Mouse (Mus musculus): ENCODE measurements around the gene Atxn1. TPM values are rescaled to one million over a fixed set of nuclear protein-coding genes. Genes with fewer than 3 reads are reported as not detected.

The Atxn1 gene
- total and polyA plus RNA-seq, 3 experiments: 7.5 to 30.1 (median 27.3) TPM

DNA sequence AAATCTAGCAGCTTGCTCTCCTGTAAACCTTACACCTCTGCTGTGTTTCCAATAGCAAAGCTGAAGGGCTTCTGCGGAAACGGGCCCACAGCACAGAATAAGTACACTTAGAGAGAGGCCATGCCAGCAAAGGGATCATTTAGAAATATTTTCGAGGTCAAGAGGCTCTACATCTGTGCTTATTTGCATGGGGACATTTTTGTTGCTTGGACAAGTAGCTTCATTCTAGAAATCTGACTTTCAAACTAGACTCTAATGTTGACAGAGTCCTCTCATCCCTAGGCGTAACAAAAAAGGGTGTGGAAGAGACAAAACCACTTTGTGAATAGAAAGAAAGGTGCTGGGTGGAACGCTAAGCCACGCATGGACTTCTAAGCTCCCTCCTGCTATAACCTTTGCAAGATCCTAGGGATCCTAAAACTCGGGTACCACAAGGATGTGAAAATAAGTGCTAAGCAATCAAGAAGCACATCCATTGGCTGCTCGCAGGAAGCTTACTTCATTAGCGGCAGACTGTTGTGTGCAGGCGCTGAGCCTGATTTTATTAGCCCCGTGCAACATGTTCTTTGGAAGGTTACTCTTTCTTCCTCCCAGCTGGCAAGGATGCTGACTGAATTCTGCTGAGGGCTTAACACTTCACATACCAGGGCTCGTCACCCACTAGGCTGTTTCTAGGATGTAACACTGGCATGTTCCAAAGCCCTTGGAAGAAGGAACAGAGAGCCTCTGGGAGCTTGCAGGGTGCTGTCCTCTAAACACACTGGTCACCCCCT lies 334.1 kb downstream of the Atxn1 start:
- Histone ChIP-seq H3K4me1 (ENCODE audit: control insufficient read depth, insufficient read depth, low read length) (peaks cover 24% of the 10 kb centered on the region), H3K27ac (no peak overlapping the region), H3K9ac (ENCODE audit: low read depth, low read length) (no peak overlapping the region), H3K4me3 (no peak overlapping the region), H3K79me2 (replicated peaks; ENCODE audit: control insufficient read depth, insufficient read depth, low read length) (no peaks in the 10 kb centered on the region), H3K27me3 (ENCODE audit: control insufficient read depth, insufficient read depth, low read length) (no peaks in the 10 kb centered on the region), H3K36me3 (ENCODE audit: control insufficient read depth, insufficient read depth, low read length) (peaks cover 15% of the 10 kb centered on the region)
- intact Hi-C loops (cut with DNase I): loop anchor here (5.0 kb wide), 2 partner anchors 177 to 332 kb away; no protein-coding TSS in a partner anchor
- TF ChIP-seq CTCF (IDR thresholded peaks at IDR 0.05) (no peak), EP300 (IDR thresholded peaks at IDR 0.05; ENCODE audit: insufficient read depth, low read depth, low read length) (no peak), POLR2A (IDR thresholded peaks at IDR 0.05; ENCODE audit: insufficient read depth, low read depth, low read length) (no peak)
- DNase-seq: no peak
- 70% methylated on average over 12 of the region's 12 CpGs for WGBS

DNA sequence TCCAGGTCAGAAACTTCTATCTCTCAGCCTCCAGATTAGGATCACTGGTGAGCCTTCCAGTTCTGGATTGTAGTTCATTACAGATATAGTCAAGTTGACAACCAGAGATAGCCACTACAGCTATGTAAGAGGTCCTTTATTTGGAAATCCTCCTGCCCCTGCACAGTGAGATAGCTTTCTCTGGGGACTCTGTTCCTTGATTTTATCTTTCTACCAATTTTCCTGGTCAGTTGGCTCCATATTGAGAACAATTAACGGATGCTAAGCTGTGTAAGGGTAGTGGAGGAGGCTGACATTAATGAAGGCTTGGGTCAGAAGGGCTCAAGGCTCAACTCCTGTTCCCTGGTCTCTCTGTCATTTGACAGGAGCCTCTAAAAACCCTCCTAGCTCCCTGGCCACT lies 335.1 kb downstream of the Atxn1 start:
- intact Hi-C loops (cut with DNase I): loop anchor here (5.0 kb wide), 2 partner anchors 178 to 333 kb away; no protein-coding TSS in a partner anchor
- Histone ChIP-seq H3K4me3 (no peak overlapping the region), H3K27me3 (ENCODE audit: control insufficient read depth, insufficient read depth, low read length) (no peaks in the 10 kb centered on the region), H3K79me2 (replicated peaks; ENCODE audit: control insufficient read depth, insufficient read depth, low read length) (no peaks in the 10 kb centered on the region), H3K36me3 (ENCODE audit: control insufficient read depth, insufficient read depth, low read length) (peaks cover 15% of the 10 kb centered on the region), H3K4me1 (ENCODE audit: control insufficient read depth, insufficient read depth, low read length) (peaks cover 23% of the 10 kb centered on the region), H3K9ac (ENCODE audit: low read depth, low read length) (no peak overlapping the region), H3K27ac (no peak overlapping the region)
- no peak for DNase-seq
- WGBS: 53% methylated on average over 1 of the region's 1 CpGs
- TF ChIP-seq CTCF (IDR thresholded peaks at IDR 0.05): no peak
- no peak for TF ChIP-seq POLR2A (IDR thresholded peaks at IDR 0.05; ENCODE audit: insufficient read depth, low read depth, low read length)
- TF ChIP-seq EP300 (IDR thresholded peaks at IDR 0.05; ENCODE audit: insufficient read depth, low read depth, low read length): no peak

DNA sequence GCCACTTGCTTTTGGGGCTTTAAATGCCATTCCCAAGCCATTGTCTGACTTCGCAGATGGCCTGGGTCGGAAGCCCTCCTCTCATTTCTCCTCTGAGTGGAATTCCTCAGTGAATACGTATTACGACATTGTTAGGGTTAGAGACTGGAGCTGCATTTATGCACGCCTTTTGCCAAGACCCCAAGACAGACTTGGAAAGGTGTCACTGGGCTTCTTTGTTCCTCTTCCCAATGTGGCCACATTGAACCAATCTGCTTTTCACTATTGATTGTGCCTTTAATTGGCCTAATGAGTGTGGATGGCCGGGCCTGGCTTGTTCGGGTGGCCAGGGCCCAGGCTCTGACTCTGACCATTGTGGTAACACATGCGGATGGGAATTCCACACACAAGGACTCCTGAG lies 336.5 kb downstream of the Atxn1 start:
- 88% methylated on average over 8 of the region's 8 CpGs for WGBS
- intact Hi-C loops (cut with DNase I): no loop called here
- no peak for DNase-seq
- H3K27me3 ChIP-seq (ENCODE audit: control insufficient read depth, insufficient read depth, low read length): no peaks in the 10 kb centered on the region; the same call in 1 of the 2 replicates
- H3K79me2 ChIP-seq (replicated peaks; ENCODE audit: control insufficient read depth, insufficient read depth, low read length): no peaks in the 10 kb centered on the region
- TF ChIP-seq CTCF (IDR thresholded peaks at IDR 0.05) (no peak), EP300 (IDR thresholded peaks at IDR 0.05; ENCODE audit: insufficient read depth, low read depth, low read length) (no peak), POLR2A (IDR thresholded peaks at IDR 0.05; ENCODE audit: insufficient read depth, low read depth, low read length) (no peak)
- H3K4me3 ChIP-seq: no peak overlapping the region
- H3K27ac ChIP-seq: no peak overlapping the region
- no peak overlapping the region for H3K9ac ChIP-seq (ENCODE audit: low read depth, low read length)
- H3K36me3 ChIP-seq (ENCODE audit: control insufficient read depth, insufficient read depth, low read length): peaks cover 13% of the 10 kb centered on the region
- peaks cover 16% of the 10 kb centered on the region for H3K4me1 ChIP-seq (ENCODE audit: control insufficient read depth, insufficient read depth, low read length)

DNA sequence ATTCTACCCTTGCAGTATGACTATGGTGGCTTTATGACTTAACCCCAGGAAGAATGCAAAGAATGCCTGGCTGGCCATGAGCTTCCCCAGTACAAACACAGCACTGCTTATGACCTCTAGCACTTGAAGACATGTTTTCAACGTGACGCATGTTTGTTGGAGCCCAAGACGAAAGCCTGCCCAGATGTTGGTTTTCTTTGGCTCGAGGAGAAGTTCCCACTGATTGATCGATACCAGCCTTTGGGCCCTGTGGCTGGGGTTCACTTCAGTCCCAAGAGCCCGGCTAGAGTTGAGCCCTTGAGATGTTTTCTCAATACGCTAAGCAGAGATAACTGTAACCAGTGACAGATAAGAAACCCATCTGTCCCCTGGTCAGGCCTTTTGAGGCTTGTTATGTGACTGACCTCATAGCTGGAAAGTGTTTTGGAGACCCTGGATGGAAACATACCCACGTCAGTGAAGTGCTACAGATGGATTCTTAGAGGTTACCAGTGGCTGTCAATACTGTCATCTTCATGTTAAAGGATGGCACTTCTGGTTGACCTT lies 337.5 kb downstream of the Atxn1 start:
- WGBS: 35% methylated on average over 8 of the region's 8 CpGs
- H3K9ac ChIP-seq (ENCODE audit: low read depth, low read length): no peak overlapping the region
- no peak overlapping the region; the same call in 1 of the 2 replicates for H3K27ac ChIP-seq
- H3K4me1 ChIP-seq (ENCODE audit: control insufficient read depth, insufficient read depth, low read length): peaks cover 19% of the 10 kb centered on the region
- H3K4me3 ChIP-seq: no peak overlapping the region
- intact Hi-C loops (cut with DNase I): no loop called here
- H3K36me3 ChIP-seq (ENCODE audit: control insufficient read depth, insufficient read depth, low read length): peaks cover 17% of the 10 kb centered on the region
- DNase-seq: peak; percentile 37 to 61
- no peak for TF ChIP-seq POLR2A (IDR thresholded peaks at IDR 0.05; ENCODE audit: insufficient read depth, low read depth, low read length)
- TF ChIP-seq EP300 (IDR thresholded peaks at IDR 0.05; ENCODE audit: insufficient read depth, low read depth, low read length): no peak
- no peak for TF ChIP-seq CTCF (IDR thresholded peaks at IDR 0.05)
- H3K27me3 ChIP-seq (ENCODE audit: control insufficient read depth, insufficient read depth, low read length): no peaks in the 10 kb centered on the region; the same call in 1 of the 2 replicates
- H3K79me2 ChIP-seq (replicated peaks; ENCODE audit: control insufficient read depth, insufficient read depth, low read length): no peaks in the 10 kb centered on the region

DNA sequence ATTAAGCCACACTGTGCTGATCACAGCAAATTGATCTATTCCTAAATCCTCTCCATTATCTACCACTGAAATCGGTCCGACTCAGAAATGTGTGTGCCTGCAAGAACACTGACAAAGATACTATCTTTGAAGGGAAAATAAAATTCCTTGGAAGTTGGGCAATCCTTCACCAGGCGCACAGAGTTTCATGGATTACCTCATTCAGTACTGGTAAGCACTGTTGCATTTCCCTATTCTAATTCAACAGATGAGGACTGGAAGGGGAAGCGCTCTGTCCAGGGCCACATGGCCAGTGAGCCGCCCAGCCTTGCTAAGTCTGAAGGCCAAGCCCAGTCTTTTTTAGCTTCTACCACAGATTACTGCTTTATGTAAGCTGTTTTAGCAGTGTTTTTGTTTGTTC lies 339.1 kb downstream of the Atxn1 start:
- H3K4me1 ChIP-seq (ENCODE audit: control insufficient read depth, insufficient read depth, low read length): peaks cover 20% of the 10 kb centered on the region
- no peak for DNase-seq
- peaks cover 18% of the 10 kb centered on the region for H3K36me3 ChIP-seq (ENCODE audit: control insufficient read depth, insufficient read depth, low read length)
- H3K27me3 ChIP-seq (ENCODE audit: control insufficient read depth, insufficient read depth, low read length): no peaks in the 10 kb centered on the region; the same call in 1 of the 2 replicates
- WGBS: 89% methylated on average over 5 of the region's 5 CpGs
- no peaks in the 10 kb centered on the region for H3K79me2 ChIP-seq (replicated peaks; ENCODE audit: control insufficient read depth, insufficient read depth, low read length)
- no peak overlapping the region for H3K9ac ChIP-seq (ENCODE audit: low read depth, low read length)
- intact Hi-C loops (cut with DNase I): no loop called here
- no peak overlapping the region for H3K27ac ChIP-seq
- H3K4me3 ChIP-seq: no peak overlapping the region
- TF ChIP-seq POLR2A (IDR thresholded peaks at IDR 0.05; ENCODE audit: insufficient read depth, low read depth, low read length): no peak
- no peak for TF ChIP-seq EP300 (IDR thresholded peaks at IDR 0.05; ENCODE audit: insufficient read depth, low read depth, low read length)
- TF ChIP-seq CTCF (IDR thresholded peaks at IDR 0.05): no peak

DNA sequence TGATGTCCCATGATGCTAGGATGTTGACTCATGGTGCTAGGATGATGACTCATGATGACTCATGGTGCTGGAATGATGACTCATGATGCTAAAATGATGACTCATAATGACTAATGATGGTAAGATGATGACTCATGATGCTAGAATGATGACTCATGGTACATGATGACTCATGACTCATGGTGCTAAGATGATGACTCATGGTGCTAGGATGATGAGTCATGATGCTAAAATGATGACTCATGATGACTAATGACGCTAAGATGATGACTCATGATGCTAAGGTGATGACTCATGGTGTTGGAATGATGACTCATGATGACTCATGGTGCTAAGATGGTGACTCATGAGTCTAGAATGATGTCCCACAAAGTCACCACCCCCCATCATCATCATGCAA lies 341.0 kb downstream of the Atxn1 start:
- no peak for TF ChIP-seq CTCF (IDR thresholded peaks at IDR 0.05)
- TF ChIP-seq EP300 (IDR thresholded peaks at IDR 0.05; ENCODE audit: insufficient read depth, low read depth, low read length): no peak
- TF ChIP-seq POLR2A (IDR thresholded peaks at IDR 0.05; ENCODE audit: insufficient read depth, low read depth, low read length): no peak
- 88% methylated on average over 1 of the region's 1 CpGs for WGBS
- Histone ChIP-seq H3K4me1 (ENCODE audit: control insufficient read depth, insufficient read depth, low read length) (peaks cover 16% of the 10 kb centered on the region), H3K4me3 (no peak overlapping the region), H3K27ac (no peak overlapping the region), H3K9ac (ENCODE audit: low read depth, low read length) (no peak overlapping the region), H3K36me3 (ENCODE audit: control insufficient read depth, insufficient read depth, low read length) (peaks cover 15% of the 10 kb centered on the region), H3K79me2 (replicated peaks; ENCODE audit: control insufficient read depth, insufficient read depth, low read length) (no peaks in the 10 kb centered on the region), H3K27me3 (ENCODE audit: control insufficient read depth, insufficient read depth, low read length) (no peaks in the 10 kb centered on the region; the same call in 1 of the 2 replicates)
- DNase-seq: no peak
- intact Hi-C loops (cut with DNase I): no loop called here

All from heart, adult 2 months (tissue).